In genomic region chr9:8453591-8453990, GRCm38 (mm10) we compare ENCODE assay signal across 15 mouse cellular contexts.
"Had no signal": no experiment of that assay in that cellular context is flagged by ENCODE, and none has a peak within 500 bp of the region (broad histone marks: within the 10 kb centered on the region; RNA-seq: fewer than 3 reads in every experiment).

No protein-coding gene starts in this region.

- H3K4me2 ChIP-seq: liver, embryonic 13.5 days; midbrain, embryonic 12.5 days; midbrain, embryonic 15.5 days; neural tube, embryonic 13.5 days had no signal

- H3K9me3 ChIP-seq: liver, embryonic 13.5 days; midbrain, embryonic 12.5 days; midbrain, embryonic 15.5 days; neural tube, embryonic 13.5 days had no signal

- ATAC-seq: inflammation-experienced regulatory T-cells, adult 6 months; intestine, embryonic 16.5 days; midbrain, embryonic 15.5 days had no signal

- H3K4me1 ChIP-seq: liver, embryonic 13.5 days; midbrain, embryonic 12.5 days; midbrain, embryonic 15.5 days; neural tube, embryonic 13.5 days had no signal

- H3K27ac ChIP-seq: kidney, postnatal 0 days; left cerebral cortex, adult 2 months; liver, embryonic 13.5 days; midbrain, embryonic 12.5 days; midbrain, embryonic 15.5 days; neural tube, embryonic 13.5 days had no signal

- H3K9ac ChIP-seq: liver, embryonic 13.5 days; midbrain, embryonic 12.5 days; midbrain, embryonic 15.5 days; neural tube, embryonic 13.5 days had no signal

- H3K4me3 ChIP-seq: left cerebral cortex, adult 2 months; liver, embryonic 13.5 days; midbrain, embryonic 12.5 days; midbrain, embryonic 15.5 days; myocyte; neural tube, embryonic 13.5 days had no signal

- H3K27me3 ChIP-seq: liver, embryonic 13.5 days; midbrain, embryonic 12.5 days; midbrain, embryonic 15.5 days; neural tube, embryonic 13.5 days had no signal

- H3K36me3 ChIP-seq: liver, embryonic 13.5 days; midbrain, embryonic 12.5 days; midbrain, embryonic 15.5 days; neural tube, embryonic 13.5 days had no signal

- DNase-seq: kidney, adult 18-20 months; kidney, postnatal 25 days; liver, embryonic 13.5 days; lung, adult 2 months; lung, postnatal 14 days; lung, postnatal 4 days; thymus, postnatal 25 days had no signal
